Mouse (Mus musculus): ENCODE measurements at regions not wholly inside any gene's neighbourhood (a gene's known extent, or its start where the extent isn't known, plus 50 kb on each side); places are given as distances from the start of the nearest gene placed in this dataset.

DNA sequence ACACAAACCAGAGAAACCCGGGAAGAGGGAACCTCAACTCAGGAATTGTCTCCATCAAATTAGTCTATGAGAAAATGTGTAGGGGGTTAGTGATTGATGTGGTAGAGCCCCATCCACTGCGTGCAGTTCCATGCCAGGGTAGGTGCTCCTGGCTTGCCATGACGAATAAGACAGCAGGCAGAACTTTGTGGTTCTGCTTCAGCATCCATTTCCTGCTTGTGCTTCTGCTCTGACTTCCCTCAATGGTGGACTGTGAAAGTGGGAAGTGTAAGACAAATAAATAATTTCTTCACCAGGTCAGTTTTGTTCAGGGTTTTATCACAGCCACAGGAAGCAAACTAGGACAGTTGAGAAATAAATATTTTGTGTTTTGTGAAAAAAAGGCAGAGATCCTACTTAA is 150.9 kb upstream of the Pdcd1 start:
- TF ChIP-seq MAX (IDR thresholded peaks at IDR 0.05; ENCODE audit: low read length) = no peak
- no peak for TF ChIP-seq POLR2A (IDR thresholded peaks at IDR 0.05; ENCODE audit: control insufficient read depth in 1 of 2, insufficient read depth in 1 of 2, low read depth in 1 of 2, low read length in 2 of 2, poor library complexity in 1 of 2)
- no peak for TF ChIP-seq CTCF (IDR thresholded peaks at IDR 0.05 in 2 of 3, conservative IDR thresholded peaks at IDR 0.05 in 1 of 3; ENCODE audit: control insufficient read depth in 1 of 3, insufficient read depth in 1 of 3, low read depth in 2 of 3, low read length in 3 of 3, poor library complexity in 1 of 3, severe bottlenecking in 1 of 3)
- no peak for TF ChIP-seq USF1 (IDR thresholded peaks at IDR 0.05; ENCODE audit: low read depth, low read length)

Data from MEL (cell line).